Mouse (Mus musculus): ENCODE data around the gene Edn3. TPM values are rescaled to one million over a fixed set of nuclear protein-coding genes. Genes with fewer than 3 reads are reported as not detected.

Edn3 gene
- polyA plus RNA-seq, 1 experiment = 4.2 TPM

GRCm38 (mm10) chr2:174797495-174798068 is 37.2 kb downstream of the Edn3 start:
- no peak overlapping the region for H3K4me3 ChIP-seq (replicated peaks; ENCODE audit: insufficient read depth, low read depth, low read length)
- no peaks in the 10 kb centered on the region for H3K27me3 ChIP-seq (ENCODE audit: control insufficient read depth, insufficient read depth, low read length)
- TF ChIP-seq POLR2A (IDR thresholded peaks at IDR 0.05; ENCODE audit: borderline replicate concordance, insufficient read depth, low read length) = no peak
- TF ChIP-seq CTCF (IDR thresholded peaks at IDR 0.05; ENCODE audit: borderline replicate concordance, insufficient read depth, low read depth, low read length) = no peak
- no peak for DNase-seq
- H3K4me1 ChIP-seq (ENCODE audit: control insufficient read depth, insufficient read depth, low read length) = no peaks in the 10 kb centered on the region
- H3K27ac ChIP-seq (ENCODE audit: insufficient read depth, low read length) = no peak overlapping the region
- WGBS = 58% methylated on average over 4 of the region's 4 CpGs

- WGBS = 77% methylated on average over 6 of the region's 6 CpGs
- no peaks in the 10 kb centered on the region for H3K27me3 ChIP-seq (ENCODE audit: control insufficient read depth, insufficient read depth, low read length)
- no peak overlapping the region for H3K27ac ChIP-seq (ENCODE audit: insufficient read depth, low read length)
- no peak overlapping the region for H3K4me3 ChIP-seq (replicated peaks; ENCODE audit: insufficient read depth, low read depth, low read length)
- TF ChIP-seq CTCF (IDR thresholded peaks at IDR 0.05; ENCODE audit: borderline replicate concordance, insufficient read depth, low read depth, low read length) (no peak), POLR2A (IDR thresholded peaks at IDR 0.05; ENCODE audit: borderline replicate concordance, insufficient read depth, low read length) (no peak)
- no peaks in the 10 kb centered on the region for H3K4me1 ChIP-seq (ENCODE audit: control insufficient read depth, insufficient read depth, low read length)
- DNase-seq = no peak
Measured at GRCm38 (mm10) chr2:174802453-174802852, 42.0 kb downstream of the Edn3 start.

- TF ChIP-seq CTCF (IDR thresholded peaks at IDR 0.05; ENCODE audit: borderline replicate concordance, insufficient read depth, low read depth, low read length) = no peak
- TF ChIP-seq POLR2A (IDR thresholded peaks at IDR 0.05; ENCODE audit: borderline replicate concordance, insufficient read depth, low read length) = no peak
- DNase-seq = no peak
- no peak overlapping the region for H3K27ac ChIP-seq (ENCODE audit: insufficient read depth, low read length)
- H3K4me3 ChIP-seq (replicated peaks; ENCODE audit: insufficient read depth, low read depth, low read length) = no peak overlapping the region
- 86% methylated on average over 1 of the region's 1 CpGs for WGBS
- H3K4me1 ChIP-seq (ENCODE audit: control insufficient read depth, insufficient read depth, low read length) = no peaks in the 10 kb centered on the region
- no peaks in the 10 kb centered on the region for H3K27me3 ChIP-seq (ENCODE audit: control insufficient read depth, insufficient read depth, low read length)
Measured at GRCm38 (mm10) chr2:174803661-174804060, 43.2 kb downstream of the Edn3 start.

GRCm38 (mm10) chr2:174807900-174808299 is 47.5 kb downstream of the Edn3 start:
- Histone ChIP-seq H3K27me3 (ENCODE audit: control insufficient read depth, insufficient read depth, low read length) (no peaks in the 10 kb centered on the region), H3K4me3 (replicated peaks; ENCODE audit: insufficient read depth, low read depth, low read length) (no peak overlapping the region), H3K4me1 (ENCODE audit: control insufficient read depth, insufficient read depth, low read length) (no peaks in the 10 kb centered on the region), H3K27ac (ENCODE audit: insufficient read depth, low read length) (no peak overlapping the region)
- TF ChIP-seq POLR2A (IDR thresholded peaks at IDR 0.05; ENCODE audit: borderline replicate concordance, insufficient read depth, low read length) (no peak), CTCF (IDR thresholded peaks at IDR 0.05; ENCODE audit: borderline replicate concordance, insufficient read depth, low read depth, low read length) (no peak)
- DNase-seq = no peak
- WGBS = 45% methylated on average over 2 of the region's 2 CpGs

- H3K27ac ChIP-seq (ENCODE audit: insufficient read depth, low read length) = no peak overlapping the region
- WGBS = 87% methylated on average over 4 of the region's 4 CpGs
- no peaks in the 10 kb centered on the region for H3K27me3 ChIP-seq (ENCODE audit: control insufficient read depth, insufficient read depth, low read length)
- no peaks in the 10 kb centered on the region for H3K4me1 ChIP-seq (ENCODE audit: control insufficient read depth, insufficient read depth, low read length)
- TF ChIP-seq POLR2A (IDR thresholded peaks at IDR 0.05; ENCODE audit: borderline replicate concordance, insufficient read depth, low read length) = no peak
- TF ChIP-seq CTCF (IDR thresholded peaks at IDR 0.05; ENCODE audit: borderline replicate concordance, insufficient read depth, low read depth, low read length) = no peak
- no peak for DNase-seq
- no peak overlapping the region for H3K4me3 ChIP-seq (replicated peaks; ENCODE audit: insufficient read depth, low read depth, low read length)
Measured at GRCm38 (mm10) chr2:174809296-174809695, 48.9 kb downstream of the Edn3 start.

- 47% methylated on average over 11 of the region's 11 CpGs for WGBS
- H3K27ac ChIP-seq (ENCODE audit: insufficient read depth, low read length) = no peak overlapping the region
Measured at GRCm38 (mm10) chr2:174813306-174813705, 52.9 kb downstream of the Edn3 start.

GRCm38 (mm10) chr2:174816163-174816562 is 55.7 kb downstream of the Edn3 start:
- 93% methylated on average over 2 of the region's 2 CpGs for WGBS
- no peak overlapping the region for H3K27ac ChIP-seq (ENCODE audit: insufficient read depth, low read length)
- no peak for TF ChIP-seq POLR2A (IDR thresholded peaks at IDR 0.05; ENCODE audit: borderline replicate concordance, insufficient read depth, low read length)
- no peak for TF ChIP-seq CTCF (IDR thresholded peaks at IDR 0.05; ENCODE audit: borderline replicate concordance, insufficient read depth, low read depth, low read length)
- H3K27me3 ChIP-seq (ENCODE audit: control insufficient read depth, insufficient read depth, low read length) = no peaks in the 10 kb centered on the region
- DNase-seq = no peak
- H3K4me1 ChIP-seq (ENCODE audit: control insufficient read depth, insufficient read depth, low read length) = peaks cover 3% of the 10 kb centered on the region; the same call in 1 of the 2 replicates
- no peak overlapping the region for H3K4me3 ChIP-seq (replicated peaks; ENCODE audit: insufficient read depth, low read depth, low read length)

More at GRCm38 (mm10) chr2:174813306-174813705, 52.9 kb downstream of the Edn3 start:
- Histone ChIP-seq H3K4me1 (ENCODE audit: control insufficient read depth, insufficient read depth, low read length) (no peaks in the 10 kb centered on the region), H3K27me3 (ENCODE audit: control insufficient read depth, insufficient read depth, low read length) (no peaks in the 10 kb centered on the region), H3K4me3 (replicated peaks; ENCODE audit: insufficient read depth, low read depth, low read length) (no peak overlapping the region)
- DNase-seq = no peak
- TF ChIP-seq POLR2A (IDR thresholded peaks at IDR 0.05; ENCODE audit: borderline replicate concordance, insufficient read depth, low read length) (no peak), CTCF (IDR thresholded peaks at IDR 0.05; ENCODE audit: borderline replicate concordance, insufficient read depth, low read depth, low read length) (no peak)

GRCm38 (mm10) chr2:174820286-174820685 is 59.9 kb downstream of the Edn3 start:
- no peaks in the 10 kb centered on the region for H3K27me3 ChIP-seq (ENCODE audit: control insufficient read depth, insufficient read depth, low read length)
- no peak overlapping the region for H3K27ac ChIP-seq (ENCODE audit: insufficient read depth, low read length)
- peaks cover 3% of the 10 kb centered on the region; the same call in 1 of the 2 replicates for H3K4me1 ChIP-seq (ENCODE audit: control insufficient read depth, insufficient read depth, low read length)
- H3K4me3 ChIP-seq (replicated peaks; ENCODE audit: insufficient read depth, low read depth, low read length) = no peak overlapping the region
- DNase-seq = peak in 1 of 2 experiments; percentile 1
- 13% methylated on average over 3 of the region's 3 CpGs for WGBS
- TF ChIP-seq POLR2A (IDR thresholded peaks at IDR 0.05; ENCODE audit: borderline replicate concordance, insufficient read depth, low read length) (no peak), CTCF (IDR thresholded peaks at IDR 0.05; ENCODE audit: borderline replicate concordance, insufficient read depth, low read depth, low read length) (no peak)
